In genomic region chr2:69205791-69206351, GRCm38 (mm10) we compare ENCODE assay signal across 7 mouse cellular contexts. TPM values are rescaled to one million over a fixed set of nuclear protein-coding genes. Genes with fewer than 3 reads are reported as not detected.
A peak's percentile ranks its signal among the peaks of the same experiment; 100 is the strongest.
DNase-seq lines count a peak whose midpoint lies in the region; ATAC-seq and TF ChIP-seq lines count a peak whose summit lies in the region.

Gene Spc25 (minus strand): TSS chr2:69206194.

- H3K27me3 ChIP-seq in embryonic facial prominence, embryonic 10.5 days (replicated peaks; ENCODE audit: low read depth, poor library complexity, severe bottlenecking) = no peaks in the 10 kb centered on the region
- no peaks in the 10 kb centered on the region for H3K27me3 ChIP-seq in intestine, postnatal 0 days (replicated peaks; ENCODE audit: control insufficient read depth, insufficient read depth, low read length)
- no peaks in the 10 kb centered on the region for H3K27me3 ChIP-seq in midbrain, embryonic 12.5 days
- no peaks in the 10 kb centered on the region for H3K27me3 ChIP-seq in small intestine, adult 2 months (ENCODE audit: control insufficient read depth, insufficient read depth, low read length)

- TF ChIP-seq POLR2A in small intestine, adult 2 months (IDR thresholded peaks at IDR 0.05; ENCODE audit: low read depth, low read length) = 0 out of 2 replicates have a peak, but pooled peaks have one; percentile 39

- ATAC-seq in intestine, postnatal 0 days = peak; percentile 98
- peak; percentile 99 for ATAC-seq in midbrain, embryonic 12.5 days (ENCODE audit: low FRiP score, low read depth)

- H3K9ac ChIP-seq in intestine, postnatal 0 days (ENCODE audit: low read depth, low read length) = peak within 1 kb of the TSS; percentile 73
- H3K9ac ChIP-seq in midbrain, embryonic 12.5 days (replicated peaks) = peak within 1 kb of the TSS; percentile 73

- H3K4me2 ChIP-seq in intestine, postnatal 0 days (replicated peaks; ENCODE audit: low read depth) = peak within 1 kb of the TSS; percentile 90
- H3K4me2 ChIP-seq in midbrain, embryonic 12.5 days (replicated peaks) = peak within 1 kb of the TSS; percentile 81

- H3K4me3 ChIP-seq in embryonic facial prominence, embryonic 10.5 days = peak within 1 kb of the TSS; percentile 86
- H3K4me3 ChIP-seq in intestine, postnatal 0 days (ENCODE audit: low read depth, low read length) = peak within 1 kb of the TSS; percentile 94
- peak within 1 kb of the TSS; percentile 82 for H3K4me3 ChIP-seq in midbrain, embryonic 12.5 days
- peak within 1 kb of the TSS; percentile 90 for H3K4me3 ChIP-seq in small intestine, adult 2 months (ENCODE audit: low read depth, low read length)

- intact Hi-C loops in left cerebral cortex, postnatal 4 days (cut with DNase I) = no loop called here

- peak; percentile 51 for TF ChIP-seq CTCF in intestine, postnatal 0 days (IDR thresholded peaks at IDR 0.05; ENCODE audit: low read depth)
- no peak for TF ChIP-seq CTCF in small intestine, adult 2 months (IDR thresholded peaks at IDR 0.05; ENCODE audit: extremely low read depth, insufficient read length, insufficient replicate concordance, low read depth, low read length)

- H3K27ac ChIP-seq in embryonic facial prominence, embryonic 10.5 days (replicated peaks) = peak within 1 kb of the TSS; percentile 96
- H3K27ac ChIP-seq in intestine, postnatal 0 days (ENCODE audit: low read depth, low read length) = peak within 1 kb of the TSS; percentile 78
- H3K27ac ChIP-seq in midbrain, embryonic 12.5 days (replicated peaks) = peak within 1 kb of the TSS; percentile 74
- no peak within 1 kb of the TSS for H3K27ac ChIP-seq in small intestine, adult 2 months (ENCODE audit: insufficient read depth, low read depth, low read length)

- peak; percentile 91 for DNase-seq in adrenal gland, postnatal 10 days
- peak; percentile 93 for DNase-seq in embryonic facial prominence, embryonic 10.5 days (ENCODE audit: low spot score)
- DNase-seq in gonadal fat pad, adult 2 months (ENCODE audit: low read depth) = peak; percentile 66
- peak; percentile 89 for DNase-seq in left cerebral cortex, postnatal 4 days

- under 1% methylated on average over 46 of the region's 46 CpGs for WGBS in embryonic facial prominence, embryonic 10.5 days
- under 1% methylated on average over 45 of the region's 46 CpGs for WGBS in intestine, postnatal 0 days
- under 1% methylated on average over 44 of the region's 46 CpGs for WGBS in midbrain, embryonic 12.5 days
- WGBS in small intestine, adult 2 months = under 1% methylated on average over 46 of the region's 46 CpGs

- H3K4me1 ChIP-seq in embryonic facial prominence, embryonic 10.5 days = peaks cover 11% of the 10 kb centered on the region
- 0 out of 2 replicates have a peak, but pooled peaks cover 3% of the 10 kb centered on the region for H3K4me1 ChIP-seq in intestine, postnatal 0 days (replicated peaks; ENCODE audit: control insufficient read depth, insufficient read depth, low read length)
- peaks cover 12% of the 10 kb centered on the region for H3K4me1 ChIP-seq in midbrain, embryonic 12.5 days
- peaks cover 4% of the 10 kb centered on the region; the same call in 1 of the 2 replicates for H3K4me1 ChIP-seq in small intestine, adult 2 months (ENCODE audit: control insufficient read depth, insufficient read depth, insufficient read length, low read length)

- peaks cover 25% of the 10 kb centered on the region for H3K36me3 ChIP-seq in embryonic facial prominence, embryonic 10.5 days (replicated peaks)
- H3K36me3 ChIP-seq in intestine, postnatal 0 days (ENCODE audit: control insufficient read depth, insufficient read depth) = peaks cover 10% of the 10 kb centered on the region
- peaks cover 19% of the 10 kb centered on the region for H3K36me3 ChIP-seq in midbrain, embryonic 12.5 days
- peaks cover 4% of the 10 kb centered on the region for H3K36me3 ChIP-seq in small intestine, adult 2 months (ENCODE audit: control insufficient read depth, insufficient read depth, low read length)

- H3K9me3 ChIP-seq in embryonic facial prominence, embryonic 10.5 days = no peaks in the 10 kb centered on the region
- H3K9me3 ChIP-seq in intestine, postnatal 0 days (ENCODE audit: control insufficient read depth) = no peaks in the 10 kb centered on the region
- H3K9me3 ChIP-seq in midbrain, embryonic 12.5 days = no peaks in the 10 kb centered on the region

RNA-seq across cellular contexts. Expression of gene Spc25, which starts in this region (rescaled TPM):
- 10 to 100 TPM; 16.6 to 17.9 TPM for total RNA-seq in adrenal gland, postnatal 10 days (2021)
- 189 and 199 TPM in 2 replicates for polyA plus RNA-seq in embryonic facial prominence, embryonic 10.5 days (2016; fragmentation: Nextera tagmentation; extraction: Ambion mirVana)
- polyA plus RNA-seq in gonadal fat pad, adult 2 months (2012; rRNA removed) = 1.1 and 1.3 TPM in 2 replicates
- polyA plus RNA-seq in intestine, postnatal 0 days (2015; fragmentation: Nextera tagmentation; extraction: Ambion mirVana) = 46.0 and 47.8 TPM in 2 replicates
- total RNA-seq in left cerebral cortex, postnatal 4 days (2021) = 1 to 10 TPM; 6.8 to 7.9 TPM
- 183 and 201 TPM in 2 replicates for polyA plus RNA-seq in midbrain, embryonic 12.5 days (2016; fragmentation: Nextera tagmentation; extraction: Ambion mirVana)
- 0.24 and 0.82 TPM in 2 replicates for polyA plus RNA-seq in small intestine, adult 2 months (2012; rRNA removed)

Comparison
In these comparisons a context has a peak if more than half of its experiments do, and no peak if none do; other contexts are left out.
1. RNA of gene Spc25 (polyA plus RNA-seq): 183 to 201 TPM in midbrain, embryonic 12.5 days, 189 to 199 TPM in embryonic facial prominence, embryonic 10.5 days and 46.0 to 47.8 TPM in intestine, postnatal 0 days; 1.1 to 1.3 TPM in gonadal fat pad, adult 2 months and 0.24 to 0.82 TPM in small intestine, adult 2 months; every median in the first group is over 10 times any median in the second.
2. Peak in every context shown above with its lines, with median percentiles within 50 percentile points of each other: DNase-seq and H3K4me3 ChIP-seq.